In the genomic region with DNA sequence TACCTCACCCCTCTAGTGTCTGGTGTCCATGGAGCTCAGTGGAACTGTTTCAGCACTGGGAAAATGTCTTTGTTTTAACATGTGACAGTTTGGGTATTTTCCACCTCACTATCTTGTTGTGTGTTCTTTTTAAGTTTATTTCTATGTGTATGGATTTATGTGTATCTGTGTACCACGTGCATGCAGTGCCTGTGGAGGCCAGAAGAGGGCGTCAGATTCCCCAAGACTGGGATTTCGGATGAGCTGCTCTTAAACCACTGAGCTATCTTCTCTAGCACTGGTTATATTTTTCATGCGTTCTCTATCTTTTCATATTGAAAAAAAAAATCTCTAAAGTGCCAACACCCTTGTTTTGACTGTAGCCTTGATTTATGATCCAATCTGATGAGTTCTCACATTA, we compare ENCODE assay signal across 22 mouse cellular contexts.
DNase-seq lines count a peak whose midpoint lies in the region; ATAC-seq and TF ChIP-seq lines count a peak whose summit lies in the region.
"Had no signal": no experiment of that assay in that cellular context is flagged by ENCODE, and none has a peak within 500 bp of the region (broad histone marks: within the 10 kb centered on the region; RNA-seq: fewer than 3 reads in every experiment).

No protein-coding gene starts in this region.

- no peaks in the 10 kb centered on the region for H3K4me1 ChIP-seq in intestine, postnatal 0 days (replicated peaks; ENCODE audit: control insufficient read depth, insufficient read depth, low read length)
- no peaks in the 10 kb centered on the region for H3K4me1 ChIP-seq in intestine, embryonic 16.5 days (ENCODE audit: control insufficient read depth, insufficient read depth, low read length)
- H3K4me1 ChIP-seq in lung, embryonic 14.5 days (ENCODE audit: insufficient read depth): no peaks in the 10 kb centered on the region
- no peaks in the 10 kb centered on the region for H3K4me1 ChIP-seq in lung, adult 2 months (ENCODE audit: control insufficient read depth, insufficient read depth, low read length)
- no peaks in the 10 kb centered on the region for H3K4me1 ChIP-seq in G1E (ENCODE audit: insufficient read depth, low read depth, low read length)
- no peaks in the 10 kb centered on the region for H3K4me1 ChIP-seq in stomach, postnatal 0 days (replicated peaks; ENCODE audit: control insufficient read depth, insufficient read depth)
- H3K4me1 ChIP-seq in forebrain, embryonic 11.5 days (replicated peaks; ENCODE audit: control insufficient read depth, insufficient read depth, low read length): no peaks in the 10 kb centered on the region
- H3K4me1 ChIP-seq: embryonic facial prominence, embryonic 12.5 days; liver, embryonic 13.5 days; megakaryocyte, embryonic 14.5 days had no signal

- no peak for ATAC-seq in intestine, postnatal 0 days
- ATAC-seq in intestine, embryonic 16.5 days: no peak
- no peak for ATAC-seq in lung, embryonic 14.5 days (ENCODE audit: insufficient read depth)
- ATAC-seq in G1E (ENCODE audit: extremely low read depth, insufficient number of reproducible peaks, low FRiP score, poor library complexity, severe bottlenecking): no peak
- ATAC-seq in stomach, postnatal 0 days (ENCODE audit: low FRiP score, low TSS enrichment): no peak
- no peak for ATAC-seq in forebrain, embryonic 11.5 days (replicated peaks; ENCODE audit: low FRiP score)
- ATAC-seq: forebrain, embryonic 15.5 days; inflammation-experienced regulatory T-cells, adult 6 months had no signal

- H3K4me3 ChIP-seq in intestine, postnatal 0 days (ENCODE audit: low read depth, low read length): no peak overlapping the region
- no peak overlapping the region for H3K4me3 ChIP-seq in intestine, embryonic 16.5 days (ENCODE audit: low read length)
- H3K4me3 ChIP-seq in lung, embryonic 14.5 days (ENCODE audit: low read depth, low read length): no peak overlapping the region
- H3K4me3 ChIP-seq in lung, adult 2 months (replicated peaks; ENCODE audit: extremely low read depth, low read depth, low read length): no peak overlapping the region
- H3K4me3 ChIP-seq in G1E (ENCODE audit: low read depth, low read length): no peak overlapping the region
- H3K4me3 ChIP-seq in stomach, postnatal 0 days (ENCODE audit: low read depth, low read length): no peak overlapping the region
- H3K4me3 ChIP-seq in forebrain, embryonic 11.5 days (ENCODE audit: low read depth, low read length): no peak overlapping the region
- H3K4me3 ChIP-seq: embryonic facial prominence, embryonic 12.5 days; erythroblast, embryonic 14.5 days; forebrain, embryonic 15.5 days; liver, embryonic 13.5 days; megakaryocyte, embryonic 14.5 days; neural tube, embryonic 15.5 days had no signal

- no peak for TF ChIP-seq EP300 in stomach, postnatal 0 days (optimal IDR thresholded peaks at IDR 0.05)

- 82% methylated on average over 4 of the region's 4 CpGs for WGBS in intestine, postnatal 0 days
- WGBS in intestine, embryonic 16.5 days: 81% methylated on average over 4 of the region's 4 CpGs
- 82% methylated on average over 4 of the region's 4 CpGs for WGBS in lung, embryonic 14.5 days
- 76% methylated on average over 4 of the region's 4 CpGs for WGBS in lung, adult 2 months
- 77% methylated on average over 4 of the region's 4 CpGs for WGBS in stomach, postnatal 0 days
- 84% methylated on average over 4 of the region's 4 CpGs for WGBS in forebrain, embryonic 11.5 days

- H3K27ac ChIP-seq in intestine, postnatal 0 days (ENCODE audit: low read depth, low read length): no peak overlapping the region
- no peak overlapping the region for H3K27ac ChIP-seq in intestine, embryonic 16.5 days (ENCODE audit: low read length)
- no peak overlapping the region for H3K27ac ChIP-seq in lung, embryonic 14.5 days (ENCODE audit: low read depth)
- H3K27ac ChIP-seq in stomach, postnatal 0 days (replicated peaks): no peak overlapping the region
- no peak overlapping the region for H3K27ac ChIP-seq in forebrain, embryonic 11.5 days (ENCODE audit: low read depth, low read length)
- H3K27ac ChIP-seq: embryonic facial prominence, embryonic 12.5 days; forebrain, embryonic 15.5 days; liver, embryonic 13.5 days; neural tube, embryonic 15.5 days had no signal

- peak; percentile 24; the same call in 1 of the 2 replicates for TF ChIP-seq CTCF in intestine, postnatal 0 days (IDR thresholded peaks at IDR 0.05; ENCODE audit: low read depth)
- peak; percentile 23 for TF ChIP-seq CTCF in lung, embryonic 14.5 days (IDR thresholded peaks at IDR 0.05; ENCODE audit: low read depth)
- TF ChIP-seq CTCF in lung, adult 2 months (IDR thresholded peaks at IDR 0.05; ENCODE audit: insufficient read depth, low read length): no peak
- 0 out of 2 replicates have a peak, but pooled peaks have one; percentile 4 for TF ChIP-seq CTCF in G1E (IDR thresholded peaks at IDR 0.05; ENCODE audit: low read depth, low read length)
- TF ChIP-seq CTCF in stomach, postnatal 0 days (IDR thresholded peaks at IDR 0.05; ENCODE audit: low read depth): peak; percentile 31; the same call in 1 of the 2 replicates

- H3K27me3 ChIP-seq in intestine, postnatal 0 days (replicated peaks; ENCODE audit: control insufficient read depth, insufficient read depth, low read length): no peaks in the 10 kb centered on the region
- H3K27me3 ChIP-seq in intestine, embryonic 16.5 days (replicated peaks; ENCODE audit: control insufficient read depth, insufficient read depth, low read length): no peaks in the 10 kb centered on the region
- H3K27me3 ChIP-seq in lung, embryonic 14.5 days (ENCODE audit: insufficient read depth, low read length): no peaks in the 10 kb centered on the region
- no peaks in the 10 kb centered on the region; the same call in 1 of the 2 replicates for H3K27me3 ChIP-seq in G1E (ENCODE audit: insufficient read depth, low read length)
- H3K27me3 ChIP-seq in stomach, postnatal 0 days (ENCODE audit: control insufficient read depth, insufficient read depth, low read length): no peaks in the 10 kb centered on the region
- H3K27me3 ChIP-seq in forebrain, embryonic 11.5 days (ENCODE audit: control insufficient read depth, insufficient read depth, low read length): no peaks in the 10 kb centered on the region
- H3K27me3 ChIP-seq: embryonic facial prominence, embryonic 12.5 days; forebrain, embryonic 15.5 days; megakaryocyte, embryonic 14.5 days; neural tube, embryonic 15.5 days had no signal

- no peaks in the 10 kb centered on the region for H3K36me3 ChIP-seq in intestine, postnatal 0 days (ENCODE audit: control insufficient read depth, insufficient read depth)
- H3K36me3 ChIP-seq in intestine, embryonic 16.5 days (ENCODE audit: control insufficient read depth, insufficient read depth, low read length): no peaks in the 10 kb centered on the region
- H3K36me3 ChIP-seq in lung, embryonic 14.5 days (ENCODE audit: insufficient read depth): no peaks in the 10 kb centered on the region
- no peaks in the 10 kb centered on the region for H3K36me3 ChIP-seq in G1E (replicated peaks)
- H3K36me3 ChIP-seq in stomach, postnatal 0 days (ENCODE audit: control insufficient read depth, insufficient read depth, low read length): no peaks in the 10 kb centered on the region
- H3K36me3 ChIP-seq in forebrain, embryonic 11.5 days (ENCODE audit: control insufficient read depth, insufficient read depth, low read length): no peaks in the 10 kb centered on the region
- H3K36me3 ChIP-seq: embryonic facial prominence, embryonic 12.5 days; forebrain, embryonic 15.5 days; liver, embryonic 13.5 days; neural tube, embryonic 15.5 days had no signal

- no peak overlapping the region for H3K4me2 ChIP-seq in intestine, postnatal 0 days (replicated peaks; ENCODE audit: low read depth)
- no peak overlapping the region for H3K4me2 ChIP-seq in intestine, embryonic 16.5 days (ENCODE audit: low read depth, low read length)
- no peak overlapping the region for H3K4me2 ChIP-seq in lung, embryonic 14.5 days
- no peak overlapping the region for H3K4me2 ChIP-seq in stomach, postnatal 0 days (replicated peaks; ENCODE audit: low read depth)
- H3K4me2 ChIP-seq in forebrain, embryonic 11.5 days (ENCODE audit: low read depth, low read length, severe bottlenecking): no peak overlapping the region
- H3K4me2 ChIP-seq: embryonic facial prominence, embryonic 12.5 days; forebrain, embryonic 15.5 days; heart, embryonic 11.5 days; liver, embryonic 13.5 days; neural tube, embryonic 15.5 days had no signal

- H3K9me3 ChIP-seq in intestine, postnatal 0 days (ENCODE audit: control insufficient read depth): no peaks in the 10 kb centered on the region
- H3K9me3 ChIP-seq in intestine, embryonic 16.5 days (ENCODE audit: control insufficient read depth, low read length): no peaks in the 10 kb centered on the region
- no peaks in the 10 kb centered on the region for H3K9me3 ChIP-seq in lung, embryonic 14.5 days (ENCODE audit: low read depth, low read length)
- no peaks in the 10 kb centered on the region for H3K9me3 ChIP-seq in G1E (replicated peaks)
- H3K9me3 ChIP-seq in stomach, postnatal 0 days (ENCODE audit: control insufficient read depth, low read length): no peaks in the 10 kb centered on the region
- no peaks in the 10 kb centered on the region for H3K9me3 ChIP-seq in forebrain, embryonic 11.5 days (ENCODE audit: control insufficient read depth, low read length)
- H3K9me3 ChIP-seq: embryonic facial prominence, embryonic 12.5 days; forebrain, embryonic 15.5 days; liver, embryonic 13.5 days; neural tube, embryonic 15.5 days had no signal

- DNase-seq in lung, embryonic 14.5 days: no peak
- DNase-seq in lung, adult 2 months: no peak
- DNase-seq in G1E (ENCODE audit: low spot score): no peak
- DNase-seq in stomach, postnatal 0 days (ENCODE audit: low spot score): no peak
- no peak for DNase-seq in forebrain, embryonic 11.5 days (ENCODE audit: low spot score)
- DNase-seq: adrenal gland, adult 2 months; cerebellum, adult 9-10 months; heart, postnatal 10 days; kidney, postnatal 14 days; liver, embryonic 13.5 days; lung, postnatal 10 days; midbrain, embryonic 14.5 days; right cerebral cortex, postnatal 14 days had no signal

- no peak for TF ChIP-seq POLR2A in lung, adult 2 months (IDR thresholded peaks at IDR 0.05; ENCODE audit: borderline replicate concordance, extremely low read depth, low read depth, low read length)

- H3K9ac ChIP-seq in intestine, postnatal 0 days (ENCODE audit: low read depth, low read length): no peak overlapping the region
- no peak overlapping the region for H3K9ac ChIP-seq in intestine, embryonic 16.5 days (ENCODE audit: low read depth, low read length)
- H3K9ac ChIP-seq in lung, embryonic 14.5 days: no peak overlapping the region
- H3K9ac ChIP-seq in stomach, postnatal 0 days (ENCODE audit: low read length): no peak overlapping the region
- no peak overlapping the region for H3K9ac ChIP-seq in forebrain, embryonic 11.5 days (ENCODE audit: low read length)
- H3K9ac ChIP-seq: embryonic facial prominence, embryonic 12.5 days; forebrain, embryonic 15.5 days; liver, embryonic 13.5 days; neural tube, embryonic 15.5 days had no signal
